Mouse (Mus musculus) cortical plate, adult 2 months (tissue): ENCODE results near the gene Ccdc186.

Source experiments
- CTCF ChIP-seq: fragments of 200-500 bp; IDR thresholded peaks from 2 replicates; pipeline ENCODE4 v1.5.1; 2011; ENCODE audit warnings: mild to moderate bottlenecking, control low read depth, low read length; ENCODE audit not compliant: insufficient read depth; ENCODE audit errors: extremely low read depth
- POLR2A ChIP-seq: fragments of 200-500 bp; IDR thresholded peaks from 2 replicates; pipeline ENCODE4 v1.6.1; 2011; ENCODE audit warnings: mild to moderate bottlenecking, low read length, control low read depth; ENCODE audit not compliant: insufficient read depth; ENCODE audit errors: extremely low read depth

- TF ChIP-seq CTCF: no peak
- no peak for TF ChIP-seq POLR2A
Observed at GRCm38 (mm10) chr19:56759740-56760139, 62.2 kb downstream of the Ccdc186 start.
